Mouse (Mus musculus) ES-CJ7 (cell line): ENCODE results near the gene Spata7.

Experiments
- DNase-seq: peaks from one replicate; pipeline ENCODE4 v3.0.0; 2011; ENCODE audit warnings: low read depth, low spot score

Gene Spata7

GRCm38 (mm10) chr12:98627392-98628259 is at the start of gene Spata7:
TSS of gene Spata7 (plus strand) at chr12:98628157.
- DNase-seq = peak; percentile 94

- peak; percentile 48 for DNase-seq
These were observed 42.7 kb upstream of the Spata7 start for GRCm38 (mm10) chr12:98585302-98585701.

- no peak for DNase-seq
These were observed 39.4 kb upstream of the Spata7 start for GRCm38 (mm10) chr12:98588573-98588972.

GRCm38 (mm10) chr12:98591016-98591415 is 36.9 kb upstream of the Spata7 start:
- peak; percentile 43 for DNase-seq

- no peak for DNase-seq
These were observed 27.1 kb upstream of the Spata7 start for GRCm38 (mm10) chr12:98600861-98601260.

- no peak for DNase-seq
These were observed 25.8 kb upstream of the Spata7 start for GRCm38 (mm10) chr12:98602114-98602513.

- no peak for DNase-seq
These were observed 22.7 kb upstream of the Spata7 start for GRCm38 (mm10) chr12:98605264-98605663.

- DNase-seq = no peak
These were observed 21.2 kb upstream of the Spata7 start for GRCm38 (mm10) chr12:98606595-98607290.

GRCm38 (mm10) chr12:98610341-98610740 is 17.6 kb upstream of the Spata7 start:
- no peak for DNase-seq

- DNase-seq = no peak
These were observed 12.9 kb upstream of the Spata7 start for GRCm38 (mm10) chr12:98614910-98615508.

GRCm38 (mm10) chr12:98615746-98616145 is 12.2 kb upstream of the Spata7 start:
- DNase-seq = no peak

- DNase-seq = no peak
These were observed 8.5 kb upstream of the Spata7 start for GRCm38 (mm10) chr12:98619496-98619895.

- DNase-seq = peak; percentile 42
These were observed 7.0 kb upstream of the Spata7 start for GRCm38 (mm10) chr12:98620922-98621321.

- peak; percentile 69 for DNase-seq
These were observed 4.7 kb upstream of the Spata7 start for GRCm38 (mm10) chr12:98623266-98623665.

- DNase-seq = no peak
These were observed 458 bp downstream of the Spata7 start for GRCm38 (mm10) chr12:98628260-98628970.

- DNase-seq = peak; percentile 59
These were observed 16.9 kb downstream of the Spata7 start for GRCm38 (mm10) chr12:98644852-98645251.

- no peak for DNase-seq
These were observed 28.9 kb downstream of the Spata7 start for GRCm38 (mm10) chr12:98656873-98657272.

- no peak for DNase-seq
These were observed 34.7 kb downstream of the Spata7 start for GRCm38 (mm10) chr12:98662617-98663016.

GRCm38 (mm10) chr12:98668132-98668814 is 40.3 kb downstream of the Spata7 start:
- no peak for DNase-seq

- no peak for DNase-seq
These were observed 41.1 kb downstream of the Spata7 start for GRCm38 (mm10) chr12:98669086-98669485.

- DNase-seq = no peak
These were observed 41.9 kb downstream of the Spata7 start for GRCm38 (mm10) chr12:98669864-98670263.
